Mouse (Mus musculus) lung, postnatal 14 days (tissue): ENCODE results near the gene Pbrm1.

Experiments
- DNase-seq: peaks from one replicate; pipeline ENCODE4 v3.0.0; 2021

Pbrm1 gene

GRCm38 (mm10) chr14:31079313-31080028 is 60.5 kb downstream of the Pbrm1 start:
- no peak for DNase-seq

GRCm38 (mm10) chr14:31081147-31081546 is 62.2 kb downstream of the Pbrm1 start:
- no peak for DNase-seq

GRCm38 (mm10) chr14:31087433-31087832 is 68.5 kb downstream of the Pbrm1 start:
- DNase-seq, result peak; percentile 15

- no peak for DNase-seq
These were observed 69.6 kb downstream of the Pbrm1 start for GRCm38 (mm10) chr14:31088515-31088914.

GRCm38 (mm10) chr14:31089918-31090317 is 71.0 kb downstream of the Pbrm1 start:
- DNase-seq, result no peak

- DNase-seq, result no peak
These were observed 86.2 kb downstream of the Pbrm1 start for GRCm38 (mm10) chr14:31105156-31105555.

- no peak for DNase-seq
These were observed 91.7 kb downstream of the Pbrm1 start for GRCm38 (mm10) chr14:31110613-31111012.

- no peak for DNase-seq
These were observed 93.2 kb downstream of the Pbrm1 start for GRCm38 (mm10) chr14:31112187-31112586.

GRCm38 (mm10) chr14:31114011-31114410 is 95.1 kb downstream of the Pbrm1 start:
- DNase-seq, result no peak

GRCm38 (mm10) chr14:31115522-31115921 is 96.6 kb downstream of the Pbrm1 start:
- no peak for DNase-seq

GRCm38 (mm10) chr14:31125106-31126075 is 106.5 kb downstream of the Pbrm1 start:
- DNase-seq, result no peak

GRCm38 (mm10) chr14:31126826-31127225 is 107.9 kb downstream of the Pbrm1 start:
- no peak for DNase-seq

- peak; percentile 78 for DNase-seq
These were observed 109.3 kb downstream of the Pbrm1 start for GRCm38 (mm10) chr14:31128101-31128825.

GRCm38 (mm10) chr14:31128826-31129219 is 109.9 kb downstream of the Pbrm1 start, which contains the start of gene Smim4:
Gene Smim4, minus strand, starts transcription at chr14:31128956.
- peak; percentile 98 for DNase-seq

- no peak for DNase-seq
These were observed 110.6 kb downstream of the Pbrm1 start for GRCm38 (mm10) chr14:31129326-31130235.

GRCm38 (mm10) chr14:31130236-31131220 is 111.6 kb downstream of the Pbrm1 start, which contains the start of gene Nt5dc2:
Gene Nt5dc2, plus strand, starts transcription at chr14:31131053.
- DNase-seq, result peak; percentile 91

GRCm38 (mm10) chr14:31131272-31131821 is 112.4 kb downstream of the Pbrm1 start:
- DNase-seq, result no peak

- DNase-seq, result peak; percentile 71
These were observed 113.1 kb downstream of the Pbrm1 start for GRCm38 (mm10) chr14:31132031-31132430.

GRCm38 (mm10) chr14:31132491-31132975 is 113.6 kb downstream of the Pbrm1 start:
- no peak for DNase-seq
